Mouse (Mus musculus) forebrain, embryonic 10.5 days (tissue): ENCODE results near the gene Ccl5. TPM values are rescaled to one million over a fixed set of nuclear protein-coding genes. Genes with fewer than 3 reads are reported as not detected.

ENCODE experiments used
- DNase-seq: peaks from one replicate; pipeline ENCODE4 v3.0.0-alpha.2; 2017; ENCODE audit warnings: low spot score; ENCODE audit errors: extremely low spot score
- H3K27ac ChIP-seq: fragments of 300-500 bp; sonication (generic); 2 replicates; pipeline ENCODE4 v1.5.1; 2016; ENCODE audit warnings: mild to moderate bottlenecking
- H3K27me3 ChIP-seq: fragments of 300-500 bp; sonication (generic); 2 replicates; pipeline ENCODE4 v1.6.1; 2016; ENCODE audit warnings: mild to moderate bottlenecking; ENCODE audit not compliant: poor library complexity, severe bottlenecking
- H3K36me3 ChIP-seq: fragments of 300-500 bp; sonication (generic); replicated peaks from 2 replicates; pipeline ENCODE4 v1.6.1; 2016; ENCODE audit warnings: mild to moderate bottlenecking, moderate library complexity
- H3K4me1 ChIP-seq: fragments of 300-500 bp; sonication (generic); 2 replicates; pipeline ENCODE4 v1.6.1; 2016
- H3K4me3 ChIP-seq: fragments of 300-500 bp; sonication (generic); 2 replicates; pipeline ENCODE4 v1.5.1; 2016; ENCODE audit warnings: mild to moderate bottlenecking, moderate library complexity
- H3K9me3 ChIP-seq: fragments of 300-500 bp; sonication (generic); 2 replicates; pipeline ENCODE4 v1.6.1; 2016; ENCODE audit warnings: mild to moderate bottlenecking, moderate library complexity
- WGBS: fragments of 180-500 bp; shearing (Covaris S2); methylation state at CpG from one replicate; pipeline ENCODE4 v1.1.7; 2016; 5-methylcytosine and 5-hydroxymethylcytosine counted together
- polyA plus RNA-seq: library from polyadenylated mRNA; unstranded; fragments of >200 nt; fragmentation: Nextera tagmentation; extraction: Ambion mirVana; gene quantifications from 2 replicates; pipeline ENCODE4 v1.2.1, GENCODE M21; 2016

Ccl5 gene
- polyA plus RNA-seq, 1 experiment from 2014 or later = 0.22 TPM

- no peak for DNase-seq
These were observed 3.8 kb upstream of the Ccl5 start for GRCm38 (mm10) chr11:83534143-83534542.

GRCm38 (mm10) chr11:83533192-83533591, 2.9 kb upstream of the Ccl5 start:
- no peaks in the 10 kb centered on the region for H3K9me3 ChIP-seq
- H3K27ac ChIP-seq = no peak overlapping the region
- 89% methylated on average over 1 of the region's 1 CpGs for WGBS
- H3K36me3 ChIP-seq = no peaks in the 10 kb centered on the region
- H3K4me1 ChIP-seq = peaks cover 7% of the 10 kb centered on the region; the same call in 1 of the 2 replicates
- no peaks in the 10 kb centered on the region for H3K27me3 ChIP-seq
- H3K4me3 ChIP-seq = no peak overlapping the region
- no peak for DNase-seq

More at GRCm38 (mm10) chr11:83534143-83534542, 3.8 kb upstream of the Ccl5 start:
- Histone ChIP-seq H3K27ac (no peak overlapping the region), H3K27me3 (no peaks in the 10 kb centered on the region), H3K4me1 (peaks cover 7% of the 10 kb centered on the region; the same call in 1 of the 2 replicates), H3K9me3 (no peaks in the 10 kb centered on the region), H3K4me3 (no peak overlapping the region), H3K36me3 (no peaks in the 10 kb centered on the region)
- 84% methylated on average over 8 of the region's 8 CpGs for WGBS

- H3K27me3 ChIP-seq = no peaks in the 10 kb centered on the region
- WGBS = 77% methylated on average over 12 of the region's 12 CpGs
- no peaks in the 10 kb centered on the region for H3K4me1 ChIP-seq
- no peaks in the 10 kb centered on the region for H3K36me3 ChIP-seq
- H3K27ac ChIP-seq = no peak overlapping the region
- no peak overlapping the region for H3K4me3 ChIP-seq
- DNase-seq = no peak
- H3K9me3 ChIP-seq = no peaks in the 10 kb centered on the region
These were observed 1.3 kb downstream of the Ccl5 start for GRCm38 (mm10) chr11:83529024-83529423.

- no peaks in the 10 kb centered on the region for H3K36me3 ChIP-seq
- H3K4me3 ChIP-seq = no peak within 1 kb of the TSS
- DNase-seq = no peak
- H3K27me3 ChIP-seq = no peaks in the 10 kb centered on the region
- no peaks in the 10 kb centered on the region for H3K4me1 ChIP-seq
- no peak within 1 kb of the TSS for H3K27ac ChIP-seq
- WGBS = 91% methylated on average over 3 of the region's 3 CpGs
- no peaks in the 10 kb centered on the region for H3K9me3 ChIP-seq
These were observed 8.2 kb downstream of the Ccl5 start, which contains the start of gene Heatr9 for GRCm38 (mm10) chr11:83522075-83522474. Gene Heatr9, minus strand, starts transcription at chr11:83522175.

- 70% methylated on average over 6 of the region's 6 CpGs for WGBS
- no peaks in the 10 kb centered on the region for H3K27me3 ChIP-seq
These were observed 11.9 kb downstream of the Ccl5 start for GRCm38 (mm10) chr11:83518371-83518770.

GRCm38 (mm10) chr11:83517153-83517552, 13.2 kb downstream of the Ccl5 start:
- Histone ChIP-seq H3K9me3 (no peaks in the 10 kb centered on the region), H3K27me3 (no peaks in the 10 kb centered on the region), H3K27ac (no peak overlapping the region), H3K36me3 (0 out of 2 replicates have a peak, but pooled peaks cover 5% of the 10 kb centered on the region), H3K4me1 (no peaks in the 10 kb centered on the region), H3K4me3 (no peak overlapping the region)
- DNase-seq = no peak

More at GRCm38 (mm10) chr11:83518371-83518770, 11.9 kb downstream of the Ccl5 start:
- Histone ChIP-seq H3K9me3 (no peaks in the 10 kb centered on the region), H3K4me3 (no peak overlapping the region), H3K4me1 (no peaks in the 10 kb centered on the region), H3K36me3 (0 out of 2 replicates have a peak, but pooled peaks cover 5% of the 10 kb centered on the region), H3K27ac (no peak overlapping the region)
- DNase-seq = no peak

GRCm38 (mm10) chr11:83509521-83509920, 20.8 kb downstream of the Ccl5 start:
- H3K36me3 ChIP-seq = peaks cover 53% of the 10 kb centered on the region
- no peaks in the 10 kb centered on the region for H3K27me3 ChIP-seq
- no peaks in the 10 kb centered on the region for H3K4me1 ChIP-seq
- no peak overlapping the region for H3K27ac ChIP-seq
- DNase-seq = no peak
- H3K9me3 ChIP-seq = no peaks in the 10 kb centered on the region
- H3K4me3 ChIP-seq = no peak overlapping the region

GRCm38 (mm10) chr11:83504308-83504707, 26.0 kb downstream of the Ccl5 start:
- H3K4me1 ChIP-seq = no peaks in the 10 kb centered on the region
- H3K36me3 ChIP-seq = peaks cover 98% of the 10 kb centered on the region
- no peak overlapping the region for H3K27ac ChIP-seq
- WGBS = 97% methylated on average over 5 of the region's 5 CpGs
- H3K4me3 ChIP-seq = no peak overlapping the region
- H3K9me3 ChIP-seq = no peaks in the 10 kb centered on the region
- no peaks in the 10 kb centered on the region for H3K27me3 ChIP-seq
- no peak for DNase-seq

- Histone ChIP-seq H3K27ac (no peak overlapping the region), H3K27me3 (no peaks in the 10 kb centered on the region), H3K4me3 (no peak overlapping the region), H3K36me3 (peaks cover 96% of the 10 kb centered on the region), H3K4me1 (peaks cover 8% of the 10 kb centered on the region; the same call in 1 of the 2 replicates), H3K9me3 (no peaks in the 10 kb centered on the region)
- DNase-seq = no peak
- 90% methylated on average over 2 of the region's 2 CpGs for whole genome bisulfite sequencing
These were observed 34.7 kb downstream of the Ccl5 start for GRCm38 (mm10) chr11:83495571-83495970.

- 88% methylated on average over 4 of the region's 4 CpGs for WGBS
- DNase-seq = no peak
- peaks cover 97% of the 10 kb centered on the region for H3K36me3 ChIP-seq
- no peak overlapping the region for H3K4me3 ChIP-seq
- H3K27me3 ChIP-seq = no peaks in the 10 kb centered on the region
- H3K27ac ChIP-seq = no peak overlapping the region
- no peaks in the 10 kb centered on the region for H3K9me3 ChIP-seq
- peaks cover 8% of the 10 kb centered on the region; the same call in 1 of the 2 replicates for H3K4me1 ChIP-seq
These were observed 38.8 kb downstream of the Ccl5 start for GRCm38 (mm10) chr11:83491488-83491887.

Other genes starting within 250 kb of the Ccl5 start
- 0.15 and 0.19 TPM in 2 replicates for gene Slfn14, start 243.8 kb downstream of the Ccl5 start, polyA plus RNA-seq
- 66.4 and 67.0 TPM in 2 replicates for gene Ap2b1, start 231.5 kb downstream of the Ccl5 start, polyA plus RNA-seq
- 16.4 and 16.6 TPM in 2 replicates for gene Pex12, start 227.9 kb downstream of the Ccl5 start, polyA plus RNA-seq
- 2.7 and 3.1 TPM in 2 replicates for gene Rasl10b, start 121.4 kb downstream of the Ccl5 start, polyA plus RNA-seq
- 0.07 TPM in 1 of 2 replicates, not detected in the other for gene Gas2l2, start 101.1 kb downstream of the Ccl5 start, polyA plus RNA-seq
- gene 1700020L24Rik, start 92.8 kb downstream of the Ccl5 start, polyA plus RNA-seq = 0.25 and 0.36 TPM in 2 replicates
- 0.70 and 1.1 TPM in 2 replicates for gene Mmp28, start 67.4 kb downstream of the Ccl5 start, polyA plus RNA-seq
- 14.2 and 14.6 TPM in 2 replicates for gene Taf15, start 57.4 kb downstream of the Ccl5 start, polyA plus RNA-seq
- not detected in 2 replicates for gene Heatr9, start 8.3 kb downstream of the Ccl5 start, polyA plus RNA-seq
- 0.55 and 1.4 TPM in 2 replicates for gene Ccl9, start 48.1 kb upstream of the Ccl5 start, polyA plus RNA-seq
- 2.1 and 2.2 TPM in 2 replicates for gene Ccl6, start 62.6 kb upstream of the Ccl5 start, polyA plus RNA-seq
- not detected in 2 replicates for gene Rpl9-ps1, start 115.1 kb upstream of the Ccl5 start, polyA plus RNA-seq
- 0.36 and 0.83 TPM in 2 replicates for gene Ccl3, start 118.8 kb upstream of the Ccl5 start, polyA plus RNA-seq
- 0.42 and 0.46 TPM in 2 replicates for gene Ccl4, start 132.1 kb upstream of the Ccl5 start, polyA plus RNA-seq
- 0.32 TPM in 1 of 2 replicates, not detected in the other for gene Wfdc17, start 173.5 kb upstream of the Ccl5 start, polyA plus RNA-seq
- not detected in 2 replicates for gene Wfdc18, start 178.5 kb upstream of the Ccl5 start, polyA plus RNA-seq
- gene Wfdc21, start 216.4 kb upstream of the Ccl5 start, polyA plus RNA-seq = not detected in 2 replicates
- 27.9 and 28.4 TPM in 2 replicates for gene Heatr6, start 223.2 kb upstream of the Ccl5 start, polyA plus RNA-seq